Mouse (Mus musculus): Measurements from ENCODE around the gene Henmt1.

Henmt1 gene

DNA sequence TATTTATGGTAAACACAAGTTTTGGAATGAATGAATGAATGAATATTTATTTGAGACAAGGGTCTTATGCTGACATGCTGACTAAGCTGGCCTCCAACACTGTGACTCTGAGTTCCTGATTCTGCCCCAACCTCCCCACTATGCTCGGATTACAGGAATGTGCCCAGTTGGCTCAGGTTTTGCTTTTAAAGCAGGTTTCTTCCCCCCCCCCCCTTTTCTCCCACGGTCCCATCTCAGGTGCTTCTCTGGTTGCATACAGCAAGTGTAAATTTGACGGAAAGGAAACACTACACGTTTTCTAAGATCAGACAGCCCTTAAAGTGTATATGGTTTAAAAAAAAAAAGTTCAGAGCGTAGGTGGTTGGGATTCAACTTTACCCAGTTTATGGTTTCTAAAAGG, at the start of gene Henmt1:
Gene Henmt1 (plus strand): TSS at position 301 of the 400 bp plus-strand sequence.
- DNase-seq (ENCODE audit: low spot score) = no peak

DNA sequence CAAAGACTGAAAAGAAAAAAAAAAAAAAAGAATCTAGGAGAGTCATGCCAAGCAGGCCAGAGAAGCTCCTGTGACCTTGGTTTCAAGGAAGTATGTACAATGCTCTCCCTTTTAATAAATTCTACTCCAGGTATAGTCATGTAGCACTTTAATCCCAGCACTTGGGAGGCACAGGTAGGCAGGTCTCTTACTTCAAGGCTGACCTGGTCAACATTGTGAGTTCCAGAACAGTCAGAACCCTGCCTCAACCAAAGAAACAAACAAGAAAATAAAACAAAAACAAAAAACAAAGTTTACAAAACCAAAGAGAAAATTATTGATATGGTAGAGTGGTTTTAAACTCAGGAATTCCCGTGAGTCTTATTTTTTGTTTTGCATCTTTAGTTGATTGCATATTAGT, 49.8 kb upstream of the Henmt1 start, which contains the start of gene Fndc7:
Gene Fndc7 (minus strand): TSS at position 101 of the 400 bp plus-strand sequence.
- DNase-seq (ENCODE audit: low spot score) = no peak

DNA sequence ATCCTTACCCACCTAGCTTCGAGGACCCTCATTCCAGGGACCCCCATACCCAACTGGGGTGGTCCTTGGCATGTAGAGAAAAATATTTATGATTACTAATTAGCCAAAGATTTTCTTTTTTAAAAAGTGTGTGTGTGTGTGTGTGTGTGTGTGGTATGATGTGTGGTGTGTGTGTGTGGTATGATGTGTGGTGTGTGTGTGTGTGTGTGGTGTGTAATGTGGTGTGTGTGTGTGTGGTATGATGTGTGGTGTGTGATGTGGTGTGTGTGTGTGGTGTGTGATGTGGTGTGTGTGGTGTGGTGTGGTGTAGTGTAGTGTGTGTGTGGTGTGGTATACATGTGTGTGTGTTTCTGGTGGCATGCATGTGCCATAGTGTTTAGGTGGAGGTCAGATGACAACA, 47.6 kb upstream of the Henmt1 start:
- DNase-seq (ENCODE audit: low spot score) = no peak

DNA sequence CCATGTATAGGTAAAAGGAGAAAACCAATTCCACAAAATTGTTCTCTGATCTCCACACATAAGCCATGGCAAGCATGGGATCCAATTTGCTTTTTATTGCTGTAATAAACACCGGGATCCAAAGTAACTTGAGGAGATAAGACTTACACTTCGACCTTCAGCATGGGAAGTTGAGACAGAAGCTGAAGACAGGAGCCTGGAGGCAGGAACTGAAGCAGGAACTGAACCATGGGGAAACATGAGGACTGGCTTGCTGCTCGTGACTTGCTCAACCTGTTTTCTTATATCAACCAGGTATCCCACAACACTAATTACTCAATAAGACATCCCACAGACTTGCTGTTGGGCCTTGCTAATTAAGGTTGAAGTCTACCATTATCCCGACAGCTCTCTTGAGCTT, 46.8 kb upstream of the Henmt1 start:
- DNase-seq (ENCODE audit: low spot score) = no peak

DNA sequence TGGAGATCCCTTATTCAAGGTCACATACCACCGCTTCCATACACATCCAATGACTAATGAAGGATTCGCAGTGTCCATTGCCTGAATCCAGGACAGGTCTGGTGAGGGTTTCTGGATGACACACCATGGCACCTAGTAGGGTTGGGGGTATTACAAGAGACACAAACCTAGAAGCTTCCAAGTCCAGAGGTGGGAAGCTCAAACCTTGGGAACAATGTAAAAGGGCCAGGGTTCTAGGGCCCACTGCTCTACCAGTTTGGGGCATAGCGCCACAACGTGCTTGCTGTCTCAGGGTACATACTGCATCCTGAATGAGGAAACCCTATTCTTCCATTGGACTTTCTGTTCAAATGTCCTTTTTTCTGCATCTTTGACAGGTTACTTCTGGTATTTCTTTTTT, 41.0 kb upstream of the Henmt1 start:
- DNase-seq (ENCODE audit: low spot score) = no peak

DNA sequence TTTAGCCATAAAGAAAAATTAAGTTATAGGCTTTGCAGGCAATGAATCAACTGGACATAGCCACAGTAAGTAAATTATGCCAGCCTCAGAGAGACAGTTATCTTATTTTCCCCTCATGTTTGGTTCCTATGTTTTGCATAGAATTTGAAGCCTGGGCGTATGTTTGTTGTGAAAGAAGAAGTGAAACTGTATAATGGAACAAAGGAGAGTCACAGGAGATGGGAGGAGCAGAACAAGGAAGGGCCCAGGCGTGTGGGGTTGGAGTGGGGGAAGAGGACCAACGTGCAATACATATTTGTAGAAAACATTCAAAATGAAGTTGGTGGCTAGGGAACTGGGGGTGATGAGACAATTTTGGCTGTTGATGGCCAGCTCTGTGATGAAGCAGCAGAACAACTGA, 39.5 kb upstream of the Henmt1 start:
- peak; percentile 25 for DNase-seq (ENCODE audit: low spot score)

DNA sequence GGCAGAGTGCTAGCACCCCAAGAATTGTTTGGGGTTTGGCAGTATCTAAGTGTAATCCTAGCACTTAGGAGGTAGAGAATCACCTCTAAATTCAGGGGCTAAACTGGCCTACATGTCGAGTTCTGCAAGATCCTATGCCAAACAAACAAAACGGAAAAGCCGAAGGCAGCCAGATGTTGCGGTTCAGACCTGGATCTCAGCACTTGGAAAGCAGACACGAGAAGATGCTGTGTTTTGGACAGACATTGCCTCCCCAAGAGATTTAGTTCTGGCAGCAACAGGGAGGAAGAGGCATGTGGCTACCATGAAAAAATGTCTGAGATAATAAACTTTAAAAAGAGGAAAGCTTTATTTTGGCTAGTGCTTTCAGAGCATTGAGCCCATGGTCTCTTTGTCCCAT, 39.0 kb upstream of the Henmt1 start:
- DNase-seq (ENCODE audit: low spot score) = no peak

DNA sequence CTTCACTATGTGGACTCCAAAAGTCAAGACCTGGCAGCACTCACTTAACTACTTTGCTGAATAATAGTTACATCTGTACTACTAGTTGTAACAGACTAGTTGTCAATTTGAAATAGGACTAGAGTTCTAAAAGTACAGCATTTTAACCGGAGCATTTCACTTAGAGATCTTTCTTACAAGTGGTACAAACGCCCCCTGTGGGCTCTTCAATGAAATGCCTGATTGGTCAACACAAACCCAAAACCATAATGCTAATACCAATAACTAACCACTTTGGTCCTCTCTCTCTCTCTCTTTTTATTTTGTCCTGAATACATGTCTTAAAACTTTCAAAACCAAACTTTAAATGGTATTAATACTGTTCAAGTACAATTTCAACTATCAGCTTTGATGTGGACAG, 37.6 kb upstream of the Henmt1 start:
- DNase-seq (ENCODE audit: low spot score) = no peak

DNA sequence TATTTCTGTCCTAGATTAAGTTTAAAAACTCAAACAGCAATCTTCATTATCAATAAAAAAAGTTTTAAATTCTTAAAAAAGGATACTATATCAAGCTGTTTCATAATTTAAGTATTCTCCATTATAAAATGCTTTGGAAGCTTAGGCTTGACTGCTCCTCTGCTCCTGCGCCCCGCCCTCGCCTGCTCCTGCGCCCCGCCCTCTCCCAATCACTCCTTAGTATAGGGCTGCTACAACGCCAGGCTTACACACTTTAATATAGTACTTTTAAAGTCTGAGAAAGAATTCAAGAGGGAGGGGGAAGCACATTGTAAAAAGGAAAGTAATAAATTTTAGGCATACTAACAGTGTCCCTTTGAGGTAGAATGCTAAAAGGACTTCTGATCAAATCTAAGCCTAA, 36.7 kb upstream of the Henmt1 start:
- no peak for DNase-seq (ENCODE audit: low spot score)

DNA sequence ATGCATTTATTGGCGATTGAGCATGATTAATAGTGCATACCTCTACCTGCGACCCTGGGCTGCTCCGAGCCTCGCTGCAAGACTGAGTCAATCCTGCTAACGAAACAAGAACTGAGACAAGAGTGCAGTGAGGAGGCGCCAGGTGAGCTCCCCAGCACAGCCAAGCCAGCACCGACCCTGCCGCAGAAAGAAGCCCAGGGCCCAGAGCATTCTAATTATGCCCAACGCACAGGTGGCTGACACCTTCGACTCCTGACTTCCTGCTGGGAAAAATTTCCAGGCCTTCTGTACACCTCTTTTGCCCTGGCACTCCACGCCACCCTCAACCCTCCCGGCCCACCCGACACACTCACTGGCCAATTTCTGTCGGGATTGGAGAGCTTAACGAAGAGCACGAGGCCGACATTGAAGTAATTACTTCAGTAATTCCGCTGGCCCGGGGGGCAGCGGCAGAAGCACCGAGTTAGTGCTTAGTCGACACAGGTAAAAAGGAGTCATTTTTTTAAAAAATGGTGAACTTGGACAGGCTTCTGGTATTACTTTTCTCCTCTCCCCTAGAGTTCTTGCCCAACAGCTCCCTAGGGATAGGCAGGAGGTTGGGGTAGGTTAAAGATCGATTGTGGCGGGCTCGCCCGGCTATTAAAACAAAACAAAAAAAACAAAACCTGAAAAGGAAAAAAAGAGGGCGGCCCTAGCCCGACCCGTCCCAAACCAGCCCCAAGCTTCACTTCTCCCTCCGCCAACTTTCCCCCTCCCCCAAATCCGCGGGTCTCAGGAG, 29.2 kb upstream of the Henmt1 start:
- DNase-seq (ENCODE audit: low spot score) = peak; percentile 14

DNA sequence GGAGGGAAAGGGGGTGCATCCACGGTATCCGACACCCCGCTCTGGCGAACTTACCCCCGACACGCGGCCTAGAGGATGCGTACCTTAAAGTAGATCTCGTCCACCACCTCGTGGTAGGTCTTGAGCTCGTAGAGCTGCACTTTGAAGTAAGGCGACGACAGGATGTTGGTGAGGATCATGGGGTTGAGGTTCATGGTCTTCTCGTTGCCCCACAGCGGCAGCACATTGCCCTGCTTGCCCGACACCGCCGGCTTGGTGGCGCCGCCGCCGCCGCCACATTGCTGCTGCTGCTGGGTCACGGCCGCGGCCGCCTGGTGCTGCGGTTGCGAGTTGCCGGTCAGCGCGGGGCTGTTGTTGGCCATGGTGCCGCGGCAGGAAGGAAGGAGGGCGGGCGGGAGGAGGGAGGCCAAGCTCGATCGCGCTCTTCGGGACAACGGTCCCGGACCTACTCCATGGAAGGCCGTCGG, 28.6 kb upstream of the Henmt1 start:
- DNase-seq (ENCODE audit: low spot score) = peak; percentile 67

DNA sequence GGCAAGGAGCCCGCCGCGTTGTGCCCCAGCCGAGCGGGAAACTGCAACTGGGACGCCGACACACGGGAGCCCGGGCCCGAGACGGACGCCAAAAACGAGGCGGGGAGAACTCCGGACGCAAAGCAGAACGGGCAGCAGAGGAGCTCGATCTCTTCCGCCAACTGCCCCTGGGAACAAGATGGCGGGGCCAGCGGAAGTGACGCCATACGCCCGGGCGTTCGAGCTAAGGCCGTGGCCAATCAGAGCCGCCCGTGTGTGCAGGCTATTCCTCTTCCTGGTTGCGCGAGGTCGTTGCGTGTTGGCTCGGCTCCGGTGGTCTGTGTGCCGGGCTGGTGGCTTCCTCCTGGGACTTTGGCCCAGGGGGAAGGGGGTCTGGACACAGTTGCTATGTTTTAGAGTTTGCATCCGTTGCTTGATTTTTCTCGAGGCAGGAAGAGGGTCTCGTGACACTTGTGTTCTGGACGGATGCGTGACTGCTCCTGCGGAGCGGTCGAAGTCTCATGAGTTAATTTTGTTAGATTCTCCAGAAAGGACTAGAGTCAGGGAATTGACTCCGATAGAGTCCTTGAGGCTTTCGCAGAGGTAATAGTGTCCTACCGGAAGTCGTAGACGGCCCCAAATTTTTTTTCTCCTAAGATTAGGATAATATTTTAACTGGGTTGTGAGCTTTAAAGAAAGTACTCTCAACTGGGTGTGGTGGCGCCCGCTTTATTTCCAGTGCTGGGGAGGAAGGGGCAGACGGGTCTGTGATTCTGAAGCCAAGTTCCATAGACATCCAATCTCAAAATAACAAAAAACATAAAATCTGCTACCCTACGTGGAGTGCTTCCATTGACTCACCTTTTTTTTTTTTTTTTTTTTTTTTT, 27.9 kb upstream of the Henmt1 start, which contains the start of gene Prpf38b:
Gene Prpf38b (minus strand): TSS at position 180 of the 866 bp plus-strand sequence.
- DNase-seq (ENCODE audit: low spot score) = peak; percentile 90

DNA sequence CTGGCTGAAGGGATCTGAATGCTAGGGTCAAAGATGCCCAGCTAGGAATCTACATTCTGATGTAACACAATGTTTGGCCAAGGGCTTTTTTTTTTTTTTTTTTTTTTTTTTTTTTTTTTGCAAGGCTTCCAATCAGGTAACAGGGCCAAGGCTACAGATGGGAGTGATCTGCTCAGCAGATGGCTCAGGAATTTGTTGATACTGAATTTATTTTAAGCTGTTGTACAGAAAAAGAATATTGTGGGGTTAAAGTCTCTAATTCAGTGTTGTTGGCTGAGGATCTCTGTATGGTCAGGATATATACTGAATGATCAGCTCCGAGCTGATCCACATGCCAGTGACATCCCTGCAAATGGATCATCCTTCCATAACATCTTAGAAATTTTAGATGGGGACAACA, 23.7 kb upstream of the Henmt1 start:
- no peak for DNase-seq (ENCODE audit: low spot score)

DNA sequence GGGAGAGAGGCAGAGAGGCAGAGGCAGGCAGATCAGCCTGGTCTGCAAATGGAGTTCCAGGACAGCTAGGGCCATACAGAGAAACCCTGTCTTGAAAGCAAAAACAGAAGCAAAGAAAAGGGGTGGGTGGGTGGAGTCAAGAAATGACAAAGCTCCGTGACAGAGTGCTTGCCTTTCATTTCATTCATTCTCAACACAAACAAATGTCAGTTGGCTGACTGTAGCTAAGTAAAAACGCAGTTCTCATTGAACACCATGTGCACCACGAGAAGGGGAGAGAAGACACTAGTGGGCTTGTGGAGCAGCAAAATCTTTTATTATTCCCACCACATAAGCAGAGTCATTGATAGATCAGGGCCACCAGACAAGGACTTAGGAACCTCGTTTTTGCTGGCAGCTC, 22.8 kb upstream of the Henmt1 start:
- DNase-seq (ENCODE audit: low spot score) = no peak

DNA sequence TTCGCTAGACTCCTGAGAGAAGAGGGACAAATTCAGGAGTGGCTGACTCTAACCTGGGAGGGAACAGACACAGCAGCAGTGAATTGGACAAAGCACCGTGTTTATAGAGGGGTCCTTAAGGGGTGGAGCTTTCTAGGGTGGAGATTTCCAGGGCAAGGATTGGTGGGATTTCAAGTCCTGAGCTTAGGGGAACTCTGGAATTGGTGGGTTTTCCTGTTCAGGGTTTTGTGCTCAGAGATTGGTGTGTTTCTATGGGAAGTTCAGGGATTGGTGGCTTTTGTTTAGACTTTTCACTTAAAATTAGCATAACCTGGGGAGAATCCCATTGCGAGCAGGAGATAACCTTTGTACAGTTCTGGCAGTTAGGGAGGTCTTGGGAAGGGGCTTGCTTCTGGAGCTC, 21.7 kb upstream of the Henmt1 start:
- DNase-seq (ENCODE audit: low spot score) = no peak

DNA sequence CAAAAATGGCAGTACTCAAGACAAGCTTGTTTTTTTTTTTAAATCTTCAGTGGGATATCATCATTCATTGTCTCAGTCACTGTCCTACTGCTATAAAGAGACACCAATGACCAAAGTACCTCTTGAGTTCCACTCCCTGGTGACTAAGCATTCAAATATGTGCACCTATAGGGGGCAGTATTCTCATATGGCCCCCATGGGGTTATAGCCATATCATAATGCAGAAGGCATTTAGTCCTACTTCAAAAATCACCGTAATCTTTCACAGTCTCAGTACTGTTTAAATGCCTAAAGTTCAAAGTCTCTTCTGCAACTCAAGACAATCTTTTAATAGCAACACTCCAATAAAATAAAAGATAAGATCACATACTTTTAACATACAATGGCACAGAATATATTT, 20.8 kb upstream of the Henmt1 start:
- no peak for DNase-seq (ENCODE audit: low spot score)

DNA sequence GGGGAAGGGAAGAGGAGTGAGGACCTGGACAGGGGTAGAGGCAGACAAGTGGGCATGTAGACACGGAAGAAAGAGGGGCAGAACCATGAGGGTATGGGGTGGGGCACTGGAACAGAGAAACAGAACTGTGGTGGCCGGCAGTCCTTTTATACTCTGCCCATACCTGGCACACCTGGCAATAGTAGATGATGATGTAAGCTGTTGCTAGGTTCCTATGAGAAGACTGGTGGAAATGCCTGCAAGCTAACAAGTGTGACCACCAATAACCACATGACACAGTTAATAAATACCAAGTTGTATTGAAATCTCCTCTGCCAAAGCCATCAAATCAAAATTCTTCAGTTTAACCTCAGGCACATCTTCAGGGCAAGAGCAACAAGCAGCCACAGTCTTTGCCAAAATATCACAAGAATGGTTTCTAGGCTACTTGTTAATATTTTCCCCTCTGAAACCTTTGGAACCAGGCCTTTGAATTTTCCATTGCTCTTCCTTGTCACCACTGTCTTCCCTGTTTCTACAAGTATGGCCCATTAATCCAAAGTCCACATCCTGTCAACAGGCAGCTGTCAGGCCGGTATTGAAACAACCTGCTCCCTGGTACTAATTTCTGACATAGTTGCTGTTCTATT, 19.1 kb upstream of the Henmt1 start:
- DNase-seq (ENCODE audit: low spot score) = no peak

DNA sequence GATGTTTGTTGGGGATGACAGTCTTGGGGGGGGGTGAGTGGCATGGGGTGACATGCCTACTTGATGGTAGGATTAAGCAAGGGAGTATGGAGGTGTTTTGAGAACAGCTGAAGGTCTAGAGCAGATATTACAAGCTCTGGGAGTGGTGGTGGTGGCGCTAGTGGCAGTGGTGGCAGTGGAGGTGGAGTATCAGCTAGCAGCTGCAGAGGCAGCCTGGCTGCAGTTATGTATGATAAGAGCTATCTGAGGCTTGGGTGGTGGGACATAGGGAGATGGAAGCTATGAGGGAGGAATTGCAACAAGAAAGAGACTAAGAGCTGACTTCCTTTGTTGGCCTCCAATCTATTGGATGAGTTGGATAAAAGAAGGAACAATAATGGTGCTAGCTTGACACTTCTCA, 17.9 kb upstream of the Henmt1 start:
- DNase-seq (ENCODE audit: low spot score) = no peak

DNA sequence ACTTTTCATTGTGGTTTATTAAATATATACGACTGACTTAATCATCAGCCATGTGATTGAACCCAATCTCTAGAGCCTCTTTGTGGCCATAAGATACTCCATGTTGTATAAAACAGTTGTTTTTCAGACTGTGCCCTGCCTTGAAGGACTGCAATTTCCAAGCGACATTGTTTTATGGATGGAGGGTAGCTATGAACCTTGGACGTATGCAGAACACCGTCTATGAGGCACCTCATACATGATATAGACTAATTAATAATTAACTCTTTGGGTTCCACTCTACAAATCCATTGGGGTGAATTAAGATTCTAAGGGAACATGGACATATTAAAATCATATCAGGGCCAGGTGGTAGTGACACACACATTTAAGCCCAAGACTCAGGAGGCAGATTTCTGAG, 14.0 kb upstream of the Henmt1 start:
- DNase-seq (ENCODE audit: low spot score) = no peak

DNA sequence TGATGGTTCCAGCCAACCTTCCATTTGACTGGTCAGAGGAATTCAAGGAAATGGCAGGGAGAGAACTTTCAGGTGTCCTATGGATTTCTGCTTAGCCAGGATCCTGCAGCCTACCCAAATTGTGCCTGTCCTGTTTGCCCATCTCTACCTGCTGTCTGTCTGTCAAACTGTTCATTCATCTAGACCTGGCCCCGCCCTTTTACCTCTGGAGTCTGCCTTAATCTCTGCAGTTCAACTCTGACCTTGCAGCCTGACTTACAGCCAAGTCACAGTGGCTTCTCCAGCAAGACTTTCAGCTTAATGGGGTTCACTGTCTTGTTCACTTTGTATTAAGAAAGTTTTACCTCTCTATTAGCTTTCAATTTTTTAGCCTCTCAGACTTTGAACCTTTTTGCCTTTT, 13.4 kb upstream of the Henmt1 start:
- no peak for DNase-seq (ENCODE audit: low spot score)

DNA sequence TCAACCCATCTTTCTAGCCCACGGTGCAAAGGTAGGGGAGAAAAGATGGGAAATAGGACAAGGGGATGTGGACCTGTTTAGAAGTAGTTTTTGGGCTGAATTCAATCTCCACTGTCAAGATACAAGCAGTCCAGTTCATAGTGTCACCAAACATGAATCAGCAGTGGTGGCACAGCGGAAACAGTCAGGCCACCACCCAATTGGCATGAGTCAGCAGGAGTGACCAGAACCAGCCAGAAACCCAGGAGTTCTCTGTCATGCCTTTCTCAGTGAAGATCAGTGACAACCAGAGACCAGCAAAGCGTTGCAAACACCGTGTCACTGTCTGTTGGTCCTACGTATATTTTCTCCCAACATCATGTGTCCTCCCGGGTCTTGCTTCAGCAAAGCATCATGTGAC, 6.1 kb upstream of the Henmt1 start:
- no peak for DNase-seq (ENCODE audit: low spot score)

DNA sequence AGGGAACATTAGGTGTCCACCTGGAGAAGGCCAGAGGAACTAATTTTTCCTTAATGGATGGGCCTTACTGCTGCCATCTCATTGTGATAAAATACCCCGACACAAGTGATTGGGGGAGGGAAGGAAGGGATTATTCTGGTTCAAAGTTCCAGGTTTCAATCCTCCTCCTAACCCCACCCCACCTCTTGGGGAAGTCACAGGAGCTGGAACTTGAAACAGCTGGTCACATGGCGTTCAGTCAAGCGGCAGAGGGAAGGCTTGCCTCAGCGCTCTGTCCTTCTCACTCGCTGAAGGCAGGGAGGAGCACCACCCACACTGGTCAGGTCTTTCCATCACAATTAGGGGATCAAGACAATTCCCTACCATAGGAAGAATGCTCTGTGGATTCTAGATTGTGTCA, 982 bp upstream of the Henmt1 start:
- no peak for DNase-seq (ENCODE audit: low spot score)

Data from spleen, adult 12 weeks (tissue).